Mouse (Mus musculus) testis, adult 2 months (tissue): ENCODE measurements at regions not wholly inside any gene's neighbourhood (a gene's known extent, or its start where the extent isn't known, plus 50 kb on each side); places are given as distances from the start of the nearest gene placed in this dataset.

Experiments used
- H3K27ac ChIP-seq: fragments of 200-500 bp; 2 replicates; pipeline ENCODE4 v1.5.1; 2012; ENCODE audit warnings: low read depth, low read length; ENCODE audit not compliant: control insufficient read depth, insufficient read depth
- H3K27me3 ChIP-seq: fragments of 200-500 bp; 2 replicates; pipeline ENCODE4 v1.6.1; 2012; ENCODE audit warnings: mild to moderate bottlenecking, low read length, moderate library complexity; ENCODE audit not compliant: control insufficient read depth, insufficient read depth
- H3K36me3 ChIP-seq: fragments of 200-500 bp; 2 replicates; pipeline ENCODE4 v1.6.1; 2012; ENCODE audit warnings: mild to moderate bottlenecking, low read length; ENCODE audit not compliant: control insufficient read depth, insufficient read depth
- H3K4me1 ChIP-seq: fragments of 200-500 bp; 2 replicates; pipeline ENCODE4 v1.6.1; 2012; ENCODE audit warnings: low read length; ENCODE audit not compliant: control insufficient read depth, insufficient read depth
- H3K4me3 ChIP-seq: fragments of 200-500 bp; 2 replicates; pipeline ENCODE4 v1.5.1; 2012; ENCODE audit warnings: low read depth, mild to moderate bottlenecking, low read length, moderate library complexity, mixed read lengths; ENCODE audit not compliant: control insufficient read depth
- CTCF ChIP-seq: fragments of 200-500 bp; IDR thresholded peaks from 2 replicates; pipeline ENCODE4 v1.5.1; 2012; ENCODE audit warnings: low read depth, mild to moderate bottlenecking, inconsistent platforms, low read length, moderate library complexity; ENCODE audit not compliant: control insufficient read depth, insufficient read depth, insufficient replicate concordance
- POLR2A ChIP-seq: fragments of 200-500 bp; IDR thresholded peaks from 2 replicates; pipeline ENCODE4 v1.6.1; 2012; ENCODE audit warnings: low read depth, mild to moderate bottlenecking, inconsistent platforms, low read length, moderate library complexity; ENCODE audit not compliant: control insufficient read depth

GRCm38 (mm10) chr2:148582208-148582607 lies 90.2 kb upstream of the Nxt1 start:
- H3K4me3 ChIP-seq = no peak overlapping the region
- no peak for TF ChIP-seq POLR2A
- TF ChIP-seq CTCF = no peak
- H3K27me3 ChIP-seq = no peaks in the 10 kb centered on the region
- no peak overlapping the region for H3K27ac ChIP-seq
- H3K4me1 ChIP-seq = no peaks in the 10 kb centered on the region
- H3K36me3 ChIP-seq = no peaks in the 10 kb centered on the region

- no peak overlapping the region for H3K4me3 ChIP-seq
- no peaks in the 10 kb centered on the region for H3K4me1 ChIP-seq
- H3K27me3 ChIP-seq = no peaks in the 10 kb centered on the region
- H3K27ac ChIP-seq = no peak overlapping the region
- H3K36me3 ChIP-seq = no peaks in the 10 kb centered on the region
- TF ChIP-seq POLR2A (no peak), CTCF (no peak)
Measured at GRCm38 (mm10) chr2:148581666-148582065, 90.7 kb upstream of the Nxt1 start.

DNA sequence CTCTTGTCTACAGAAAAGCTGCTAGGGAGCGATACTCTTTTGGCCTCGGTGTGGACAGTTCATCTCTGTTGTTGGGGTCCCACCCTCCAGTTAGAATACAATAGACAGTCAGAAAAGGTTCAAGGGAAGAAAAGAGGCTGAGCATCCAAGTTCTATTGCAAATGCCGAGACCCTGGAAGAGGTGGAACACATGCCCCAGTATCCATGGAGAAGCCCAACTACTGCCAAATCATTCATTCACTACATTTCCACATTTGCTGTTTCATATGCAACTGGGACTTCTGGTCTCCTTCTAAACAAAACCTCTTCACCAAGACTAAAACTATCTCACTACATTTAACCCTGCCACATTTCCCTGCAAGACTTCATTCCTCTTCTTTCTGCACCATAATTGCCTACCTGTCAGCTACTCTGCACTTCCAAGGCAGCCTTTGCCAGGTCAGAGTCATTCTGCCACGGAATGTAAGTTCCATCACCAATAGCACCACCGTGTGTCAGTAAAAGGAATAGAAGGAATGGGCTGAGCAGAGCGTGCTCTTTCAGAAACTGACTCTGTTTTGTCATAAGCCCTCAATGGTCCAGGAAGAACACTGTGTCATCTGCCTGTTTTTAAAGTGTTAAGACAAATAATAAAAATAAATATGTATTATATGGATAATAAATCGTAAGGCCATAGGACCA lies 92.0 kb upstream of the Nxt1 start:
- Histone ChIP-seq H3K36me3 (no peaks in the 10 kb centered on the region), H3K4me1 (no peaks in the 10 kb centered on the region), H3K27ac (no peak overlapping the region), H3K27me3 (no peaks in the 10 kb centered on the region), H3K4me3 (no peak overlapping the region)
- TF ChIP-seq CTCF (peak; percentile 24; the same call in 1 of the 2 replicates), POLR2A (no peak)

DNA sequence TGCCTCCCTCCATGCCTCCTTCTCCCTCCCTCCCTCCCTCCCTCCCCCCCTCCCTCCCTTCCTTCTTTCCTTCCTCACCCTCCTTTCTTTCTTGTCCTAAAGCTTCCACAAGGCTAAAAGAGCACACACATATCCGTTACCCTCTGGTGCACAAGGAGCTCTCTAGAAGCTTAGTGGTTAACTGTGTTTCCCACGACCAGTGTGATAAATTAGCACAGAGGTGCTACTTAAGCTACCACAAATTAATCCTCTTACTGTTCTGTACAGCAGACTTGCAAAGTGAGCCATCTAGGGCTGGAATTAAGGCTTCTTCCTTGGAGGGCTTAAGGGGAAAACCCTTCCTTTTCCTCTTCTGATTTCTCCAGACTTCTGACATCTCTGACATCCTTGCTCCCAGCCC lies 92.8 kb upstream of the Nxt1 start:
- TF ChIP-seq POLR2A (no peak), CTCF (no peak)
- no peaks in the 10 kb centered on the region for H3K27me3 ChIP-seq
- no peak overlapping the region for H3K27ac ChIP-seq
- no peaks in the 10 kb centered on the region for H3K36me3 ChIP-seq
- H3K4me3 ChIP-seq = no peak overlapping the region
- H3K4me1 ChIP-seq = no peaks in the 10 kb centered on the region

- Histone ChIP-seq H3K27ac (no peak overlapping the region), H3K4me1 (no peaks in the 10 kb centered on the region), H3K27me3 (no peaks in the 10 kb centered on the region), H3K4me3 (no peak overlapping the region), H3K36me3 (no peaks in the 10 kb centered on the region)
- no peak for TF ChIP-seq POLR2A
- no peak for TF ChIP-seq CTCF
Measured at GRCm38 (mm10) chr2:148579027-148579426, 93.4 kb upstream of the Nxt1 start.

- no peak overlapping the region for H3K27ac ChIP-seq
- no peak for TF ChIP-seq CTCF
- no peak for TF ChIP-seq POLR2A
- no peaks in the 10 kb centered on the region for H3K4me1 ChIP-seq
- no peaks in the 10 kb centered on the region for H3K27me3 ChIP-seq
- H3K36me3 ChIP-seq = no peaks in the 10 kb centered on the region
- H3K4me3 ChIP-seq = no peak overlapping the region
Measured at GRCm38 (mm10) chr2:148578176-148578575, 94.2 kb upstream of the Nxt1 start.

GRCm38 (mm10) chr2:148575433-148575832 lies 97.0 kb upstream of the Nxt1 start:
- Histone ChIP-seq H3K4me3 (no peak overlapping the region), H3K4me1 (no peaks in the 10 kb centered on the region), H3K27ac (no peak overlapping the region), H3K36me3 (no peaks in the 10 kb centered on the region), H3K27me3 (no peaks in the 10 kb centered on the region)
- TF ChIP-seq CTCF (no peak), POLR2A (no peak)
